22 mouse cellular contexts compared by ENCODE assay signal in genomic region chr9:77258265-77258664, GRCm38 (mm10).
DNase-seq lines count a peak whose midpoint lies in the region; ATAC-seq and TF ChIP-seq lines count a peak whose summit lies in the region.
"Had no signal": no experiment of that assay in that cellular context is flagged by ENCODE, and none has a peak within 500 bp of the region (broad histone marks: within the 10 kb centered on the region; RNA-seq: fewer than 3 reads in every experiment).

No protein-coding gene starts in this region.

- 75% methylated on average over 6 of the region's 6 CpGs for WGBS in heart, embryonic 16.5 days
- WGBS in heart, embryonic 12.5 days, result 79% methylated on average over 6 of the region's 6 CpGs
- 75% methylated on average over 6 of the region's 6 CpGs for WGBS in heart, postnatal 0 days
- WGBS in heart, embryonic 11.5 days (ENCODE audit: insufficient replicate concordance), result 67% methylated on average over 6 of the region's 6 CpGs
- 42% methylated on average over 6 of the region's 6 CpGs for WGBS in intestine, embryonic 15.5 days
- 47% methylated on average over 6 of the region's 6 CpGs for WGBS in intestine, postnatal 0 days
- WGBS in intestine, embryonic 16.5 days, result 44% methylated on average over 6 of the region's 6 CpGs

- no peak for TF ChIP-seq CTCF in heart, postnatal 0 days (IDR thresholded peaks at IDR 0.05; ENCODE audit: low read depth)
- no peak for TF ChIP-seq CTCF in intestine, postnatal 0 days (IDR thresholded peaks at IDR 0.05; ENCODE audit: low read depth)

- H3K4me2 ChIP-seq in heart, embryonic 16.5 days (ENCODE audit: low read depth, low read length), result no peak overlapping the region
- H3K4me2 ChIP-seq in heart, embryonic 12.5 days, result no peak overlapping the region
- no peak overlapping the region for H3K4me2 ChIP-seq in heart, postnatal 0 days (ENCODE audit: low read depth, low read length)
- no peak overlapping the region for H3K4me2 ChIP-seq in heart, embryonic 11.5 days
- H3K4me2 ChIP-seq in intestine, embryonic 15.5 days (replicated peaks), result no peak overlapping the region
- no peak overlapping the region for H3K4me2 ChIP-seq in intestine, postnatal 0 days (replicated peaks; ENCODE audit: low read depth)
- H3K4me2 ChIP-seq in intestine, embryonic 16.5 days (ENCODE audit: low read depth, low read length), result no peak overlapping the region

- H3K27me3 ChIP-seq in heart, embryonic 16.5 days (ENCODE audit: control insufficient read depth, insufficient read depth, low read length), result no peaks in the 10 kb centered on the region
- H3K27me3 ChIP-seq in heart, embryonic 12.5 days (replicated peaks), result no peaks in the 10 kb centered on the region
- no peaks in the 10 kb centered on the region for H3K27me3 ChIP-seq in heart, postnatal 0 days (ENCODE audit: control insufficient read depth, insufficient read depth, low read length)
- no peaks in the 10 kb centered on the region for H3K27me3 ChIP-seq in heart, embryonic 11.5 days (ENCODE audit: control insufficient read depth, insufficient read depth, low read length)
- H3K27me3 ChIP-seq in intestine, embryonic 15.5 days (replicated peaks), result no peaks in the 10 kb centered on the region
- no peaks in the 10 kb centered on the region for H3K27me3 ChIP-seq in intestine, postnatal 0 days (replicated peaks; ENCODE audit: control insufficient read depth, insufficient read depth, low read length)
- H3K27me3 ChIP-seq in intestine, embryonic 16.5 days (replicated peaks; ENCODE audit: control insufficient read depth, insufficient read depth, low read length), result no peaks in the 10 kb centered on the region
- H3K27me3 ChIP-seq: CH12.LX, Patski had no signal

- TF ChIP-seq EP300 in heart, postnatal 0 days (IDR thresholded peaks at IDR 0.05; ENCODE audit: low read depth), result no peak

- no peak for ATAC-seq in heart, embryonic 16.5 days (replicated peaks; ENCODE audit: extremely low read depth, insufficient read depth, low FRiP score)
- ATAC-seq in heart, embryonic 12.5 days (ENCODE audit: insufficient number of reproducible peaks, low FRiP score), result no peak
- ATAC-seq in heart, postnatal 0 days (ENCODE audit: insufficient read depth, low read depth), result no peak
- no peak for ATAC-seq in heart, embryonic 11.5 days (replicated peaks; ENCODE audit: insufficient number of reproducible peaks, low FRiP score, low TSS enrichment)
- ATAC-seq in intestine, embryonic 15.5 days, result peak; percentile 61
- no peak for ATAC-seq in intestine, postnatal 0 days
- peak; percentile 59 for ATAC-seq in intestine, embryonic 16.5 days
- ATAC-seq: activated CD4-positive, CD25-positive, alpha-beta regulatory T cell, adult 4 months; CD4-positive, CD25-positive, alpha-beta regulatory T cell, adult 4 months; Patski had no signal

- no peak overlapping the region for H3K9ac ChIP-seq in heart, embryonic 16.5 days (ENCODE audit: low read length)
- no peak overlapping the region for H3K9ac ChIP-seq in heart, embryonic 12.5 days
- H3K9ac ChIP-seq in heart, postnatal 0 days (replicated peaks; ENCODE audit: low read depth, low read length), result no peak overlapping the region
- no peak overlapping the region for H3K9ac ChIP-seq in heart, embryonic 11.5 days (ENCODE audit: low read depth, low read length)
- H3K9ac ChIP-seq in intestine, embryonic 15.5 days, result no peak overlapping the region
- H3K9ac ChIP-seq in intestine, postnatal 0 days (ENCODE audit: low read depth, low read length), result no peak overlapping the region
- no peak overlapping the region for H3K9ac ChIP-seq in intestine, embryonic 16.5 days (ENCODE audit: low read depth, low read length)

- H3K9me3 ChIP-seq in heart, embryonic 16.5 days (replicated peaks; ENCODE audit: control insufficient read depth, low read length), result no peaks in the 10 kb centered on the region
- no peaks in the 10 kb centered on the region for H3K9me3 ChIP-seq in heart, embryonic 12.5 days (replicated peaks)
- H3K9me3 ChIP-seq in heart, postnatal 0 days (replicated peaks; ENCODE audit: control insufficient read depth, low read length), result no peaks in the 10 kb centered on the region
- H3K9me3 ChIP-seq in heart, embryonic 11.5 days (replicated peaks; ENCODE audit: control insufficient read depth, low read length), result no peaks in the 10 kb centered on the region
- H3K9me3 ChIP-seq in intestine, embryonic 15.5 days, result no peaks in the 10 kb centered on the region
- no peaks in the 10 kb centered on the region for H3K9me3 ChIP-seq in intestine, postnatal 0 days (ENCODE audit: control insufficient read depth)
- no peaks in the 10 kb centered on the region for H3K9me3 ChIP-seq in intestine, embryonic 16.5 days (ENCODE audit: control insufficient read depth, low read length)

- H3K4me1 ChIP-seq in heart, embryonic 16.5 days (ENCODE audit: control insufficient read depth, insufficient read depth, low read length), result peaks cover 9% of the 10 kb centered on the region
- peaks cover 11% of the 10 kb centered on the region for H3K4me1 ChIP-seq in heart, embryonic 12.5 days (replicated peaks)
- H3K4me1 ChIP-seq in heart, postnatal 0 days (ENCODE audit: control insufficient read depth, insufficient read depth), result 0 out of 2 replicates have a peak, but pooled peaks cover 3% of the 10 kb centered on the region
- H3K4me1 ChIP-seq in heart, embryonic 11.5 days (ENCODE audit: control insufficient read depth, insufficient read depth, low read length), result no peaks in the 10 kb centered on the region
- H3K4me1 ChIP-seq in intestine, embryonic 15.5 days (replicated peaks), result no peaks in the 10 kb centered on the region; the same call in 1 of the 2 replicates
- H3K4me1 ChIP-seq in intestine, postnatal 0 days (replicated peaks; ENCODE audit: control insufficient read depth, insufficient read depth, low read length), result no peaks in the 10 kb centered on the region
- H3K4me1 ChIP-seq in intestine, embryonic 16.5 days (ENCODE audit: control insufficient read depth, insufficient read depth, low read length), result no peaks in the 10 kb centered on the region

- DNase-seq in heart, postnatal 0 days (ENCODE audit: low spot score), result no peak
- no peak for DNase-seq in frontal cortex, postnatal 10 days (ENCODE audit: low spot score in 2 of 2)
- DNase-seq: adrenal gland, adult 2 months; adrenal gland, adult 8-10 months; adrenal gland, postnatal 10 days; adrenal gland, postnatal 14 days; adrenal gland, postnatal 25 days; adrenal gland, postnatal 36 days; B cell, adult 2 months; cerebellum, adult 11 months; cerebellum, adult 11-12 months had no signal

- H3K4me3 ChIP-seq in heart, embryonic 16.5 days (ENCODE audit: low read length), result no peak overlapping the region
- no peak overlapping the region for H3K4me3 ChIP-seq in heart, embryonic 12.5 days
- no peak overlapping the region for H3K4me3 ChIP-seq in heart, postnatal 0 days (ENCODE audit: low read depth, low read length)
- no peak overlapping the region for H3K4me3 ChIP-seq in heart, embryonic 11.5 days (ENCODE audit: low read depth, low read length)
- H3K4me3 ChIP-seq in intestine, embryonic 15.5 days (replicated peaks), result no peak overlapping the region
- no peak overlapping the region for H3K4me3 ChIP-seq in intestine, postnatal 0 days (ENCODE audit: low read depth, low read length)
- H3K4me3 ChIP-seq in intestine, embryonic 16.5 days (ENCODE audit: low read length), result no peak overlapping the region

- no peaks in the 10 kb centered on the region for H3K36me3 ChIP-seq in heart, embryonic 16.5 days (ENCODE audit: control insufficient read depth, insufficient read depth)
- no peaks in the 10 kb centered on the region for H3K36me3 ChIP-seq in heart, embryonic 12.5 days
- H3K36me3 ChIP-seq in heart, postnatal 0 days (replicated peaks; ENCODE audit: control insufficient read depth, insufficient read depth, low read length), result no peaks in the 10 kb centered on the region
- H3K36me3 ChIP-seq in heart, embryonic 11.5 days (ENCODE audit: control insufficient read depth, insufficient read depth, low read length), result no peaks in the 10 kb centered on the region
- H3K36me3 ChIP-seq in intestine, embryonic 15.5 days, result no peaks in the 10 kb centered on the region
- no peaks in the 10 kb centered on the region for H3K36me3 ChIP-seq in intestine, postnatal 0 days (ENCODE audit: control insufficient read depth, insufficient read depth)
- H3K36me3 ChIP-seq in intestine, embryonic 16.5 days (ENCODE audit: control insufficient read depth, insufficient read depth, low read length), result no peaks in the 10 kb centered on the region
- H3K36me3 ChIP-seq: G1E had no signal

- H3K27ac ChIP-seq in heart, embryonic 16.5 days (ENCODE audit: low read length), result peak overlapping the region; percentile 4; the same call in 1 of the 2 replicates
- no peak overlapping the region for H3K27ac ChIP-seq in heart, embryonic 12.5 days (ENCODE audit: poor library complexity, severe bottlenecking)
- 0 out of 2 replicates have a peak overlapping the region, but pooled peaks have one; percentile 38 for H3K27ac ChIP-seq in heart, postnatal 0 days (ENCODE audit: low read depth)
- H3K27ac ChIP-seq in heart, embryonic 11.5 days (ENCODE audit: low read depth, low read length), result no peak overlapping the region
- no peak overlapping the region for H3K27ac ChIP-seq in intestine, embryonic 15.5 days
- no peak overlapping the region for H3K27ac ChIP-seq in intestine, postnatal 0 days (ENCODE audit: low read depth, low read length)
- no peak overlapping the region for H3K27ac ChIP-seq in intestine, embryonic 16.5 days (ENCODE audit: low read length)

Comparison
In these comparisons a context has a peak if more than half of its experiments do, and no peak if none do; other contexts are left out.
1. ATAC-seq: peak in intestine, embryonic 15.5 days (single experiment) and intestine, embryonic 16.5 days (single experiment); none in heart, embryonic 16.5 days (single experiment), heart, embryonic 12.5 days (single experiment), heart, postnatal 0 days (single experiment), heart, embryonic 11.5 days (single experiment) and intestine, postnatal 0 days (single experiment).
2. H3K27ac ChIP-seq: peak in heart, embryonic 16.5 days (single experiment) and heart, postnatal 0 days (single experiment); none in heart, embryonic 12.5 days (single experiment), heart, embryonic 11.5 days (single experiment), intestine, embryonic 15.5 days (single experiment), intestine, postnatal 0 days (single experiment) and intestine, embryonic 16.5 days (single experiment).